Mouse (Mus musculus) liver, embryonic 14.5 days (tissue): ENCODE measurements at regions not wholly inside any gene's neighbourhood (a gene's known extent, or its start where the extent isn't known, plus 50 kb on each side); places are given as distances from the start of the nearest gene placed in this dataset.

Experiments
- ATAC-seq: fragments of 200-750 bp; cut with Nextera tagmentation; 2 replicates; pipeline ENCODE4 v1.8.0; 2017; ENCODE audit warnings: moderate number of reproducible peaks, mild to moderate bottlenecking, moderate library complexity; ENCODE audit not compliant: insufficient read depth
- DNase-seq, 3 experiments: peaks; one replicate each; pipeline ENCODE4 v3.0.0-alpha.2; 2012 to 2013; ENCODE audit warnings: low read depth in 3 of 3, low spot score in 3 of 3
- H3K27ac ChIP-seq: fragments of 300-500 bp; sonication (generic); 2 replicates; pipeline ENCODE4 v1.5.1; 2014; ENCODE audit warnings: moderate library complexity, mild to moderate bottlenecking, control low read depth, inconsistent platforms
- H3K27me3 ChIP-seq: fragments of 300-500 bp; sonication (generic); 2 replicates; pipeline ENCODE4 v1.6.1; 2014; ENCODE audit warnings: mild to moderate bottlenecking, low read length, moderate library complexity; ENCODE audit not compliant: control insufficient read depth, insufficient read depth
- H3K36me3 ChIP-seq: fragments of 300-500 bp; sonication (generic); replicated peaks from 2 replicates; pipeline ENCODE4 v1.6.1; 2014; ENCODE audit warnings: low read depth; ENCODE audit not compliant: control insufficient read depth, insufficient read depth
- H3K4me1 ChIP-seq, 2 experiments: fragments of 200-500 bp in 1 of 2; fragments of 300-500 bp in 1 of 2; sonication (generic) in 1 of 2; replicated peaks; 2 replicates each; pipeline ENCODE4 v1.6.1; 2012 to 2014; ENCODE audit warnings: antibody characterized with exemption in 1 of 2, inconsistent platforms in 1 of 2, low read length in 1 of 2; ENCODE audit not compliant: control insufficient read depth in 2 of 2, insufficient read depth in 2 of 2
- H3K4me2 ChIP-seq: fragments of 300-500 bp; sonication (generic); 2 replicates; pipeline ENCODE4 v1.6.1; 2014; ENCODE audit warnings: low read depth, mild to moderate bottlenecking, control low read depth, moderate library complexity
- H3K4me3 ChIP-seq, 2 experiments: fragments of 200-500 bp in 1 of 2; fragments of 300-500 bp in 1 of 2; sonication (generic) in 1 of 2; 2 replicates each; pipeline ENCODE4 v1.5.1; 2012 to 2014; ENCODE audit warnings: low read depth in 2 of 2, low read length in 2 of 2, mild to moderate bottlenecking in 2 of 2, control low read depth in 1 of 2, inconsistent platforms in 1 of 2, moderate library complexity in 1 of 2; ENCODE audit not compliant: insufficient read depth in 1 of 2
- H3K9ac ChIP-seq: fragments of 300-500 bp; sonication (generic); replicated peaks from 2 replicates; pipeline ENCODE4 v1.6.1; 2014; ENCODE audit warnings: mild to moderate bottlenecking, control low read depth, moderate library complexity
- H3K9me3 ChIP-seq: fragments of 300-500 bp; sonication (generic); 2 replicates; pipeline ENCODE4 v1.6.1; 2016; ENCODE audit warnings: low read length, mixed read lengths; ENCODE audit not compliant: control insufficient read depth
- CTCF ChIP-seq: IDR thresholded peaks from 2 replicates; pipeline ENCODE4 v1.5.1; 2016; ENCODE audit warnings: antibody characterized with exemption, low read depth, control low read depth
- EP300 ChIP-seq: IDR thresholded peaks from 2 replicates; pipeline ENCODE4 v1.6.1; 2016; ENCODE audit warnings: antibody characterized with exemption, low read depth
- WGBS: fragments of 180-500 bp; shearing (Covaris S2); extraction: QIAGEN DNeasy Blood & Tissue Kit; methylation state at CpG from one replicate; pipeline ENCODE4 v1.1.7; 2014; ENCODE audit not compliant: insufficient replicate concordance; 5-methylcytosine and 5-hydroxymethylcytosine counted together

DNA sequence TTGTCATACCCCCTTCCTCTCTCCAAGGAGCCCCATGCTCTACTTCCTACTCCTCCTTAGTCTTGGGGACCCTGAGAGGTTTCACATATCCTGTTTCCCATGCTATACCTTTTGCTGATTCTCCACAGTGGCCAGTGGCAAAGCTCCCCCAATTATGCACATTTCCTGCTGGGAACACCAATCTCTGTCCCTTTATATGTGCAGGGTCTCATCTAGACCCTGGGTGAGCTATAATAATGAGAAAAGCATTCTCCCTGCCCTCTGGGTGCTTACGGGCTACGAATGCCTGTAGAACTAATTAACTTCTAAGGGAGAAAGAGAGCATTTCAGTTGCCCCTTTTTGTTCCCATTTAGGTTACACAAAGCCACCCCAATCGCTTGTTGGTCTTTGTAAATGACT lies 116.6 kb downstream of the Nedd1 start:
- Histone ChIP-seq H3K27me3 (no peaks in the 10 kb centered on the region), H3K4me1 (no peaks in the 10 kb centered on the region), H3K27ac (no peak overlapping the region), H3K36me3 (no peaks in the 10 kb centered on the region), H3K4me3 (no peak overlapping the region), H3K9ac (no peak overlapping the region), H3K4me2 (no peak overlapping the region), H3K9me3 (no peaks in the 10 kb centered on the region)
- ATAC-seq (no peak), DNase-seq (no peak)
- WGBS: 60% methylated on average over 3 of the region's 3 CpGs
- no peak for TF ChIP-seq EP300
- TF ChIP-seq CTCF: no peak

DNA sequence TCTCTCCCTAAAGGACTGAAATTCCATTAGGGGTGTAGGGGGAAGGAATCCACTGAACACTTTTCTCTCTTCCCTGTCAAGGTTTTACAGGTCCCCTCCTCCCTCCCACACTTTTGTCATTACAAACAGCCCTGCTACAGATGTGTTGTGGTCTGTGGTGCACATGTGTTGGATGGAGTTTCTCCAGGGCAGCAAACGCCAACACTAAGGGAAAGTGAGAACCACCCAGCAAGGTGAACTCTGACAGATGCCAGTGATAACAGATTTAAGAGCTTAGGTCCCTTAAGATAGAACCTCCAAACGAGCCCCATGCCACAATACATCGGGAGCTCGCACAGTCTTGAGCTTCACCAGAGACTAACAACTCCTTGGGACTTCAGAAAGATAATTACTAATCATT lies 122.1 kb downstream of the Nedd1 start:
- Histone ChIP-seq H3K27me3 (no peaks in the 10 kb centered on the region), H3K4me2 (no peak overlapping the region), H3K36me3 (no peaks in the 10 kb centered on the region), H3K4me1 (no peaks in the 10 kb centered on the region), H3K9me3 (no peaks in the 10 kb centered on the region), H3K9ac (no peak overlapping the region), H3K27ac (no peak overlapping the region), H3K4me3 (no peak overlapping the region)
- 55% methylated on average over 4 of the region's 4 CpGs for WGBS
- DNase-seq: no peak
- ATAC-seq: no peak
- TF ChIP-seq EP300 (no peak), CTCF (no peak)

DNA sequence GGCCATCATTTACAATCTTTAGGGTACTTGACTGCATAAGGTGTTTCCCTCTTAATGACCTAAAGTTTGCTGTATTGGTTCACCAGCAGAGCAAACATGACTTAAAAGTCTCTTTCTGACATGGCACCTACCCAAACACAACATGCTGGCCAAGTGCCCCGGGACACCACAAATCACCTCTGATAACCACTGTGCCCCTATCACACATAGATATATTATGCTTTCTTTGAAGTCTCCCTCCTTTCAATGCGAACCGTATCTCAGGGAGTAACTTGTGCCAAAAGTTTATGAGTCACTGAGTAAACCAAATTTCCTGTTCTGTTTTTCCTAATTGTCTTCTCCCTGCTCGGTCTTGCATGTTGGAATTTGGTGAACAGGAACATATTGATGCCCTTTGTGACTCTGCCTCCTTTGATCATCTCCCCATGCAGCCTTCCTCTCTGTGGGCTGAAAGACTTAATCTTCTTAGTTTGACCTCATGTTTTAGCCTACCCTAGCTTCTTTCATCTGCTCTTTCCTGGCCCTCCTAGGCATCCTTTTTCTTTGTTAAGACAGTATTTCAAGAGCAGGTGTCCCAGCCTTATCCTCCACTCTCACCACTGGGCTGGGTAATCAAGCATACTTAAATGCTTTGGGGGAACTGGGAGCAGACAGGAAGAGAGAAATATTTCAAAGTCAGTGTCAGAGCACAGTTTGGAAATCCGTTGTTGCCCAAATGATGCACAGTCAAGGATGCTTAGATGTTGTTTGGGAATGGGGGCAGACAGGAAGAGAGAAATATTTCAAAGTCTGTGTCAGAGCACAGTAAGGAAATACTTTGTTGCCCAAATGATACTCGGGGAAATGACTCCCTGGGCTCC lies 126.5 kb downstream of the Nedd1 start:
- Histone ChIP-seq H3K27ac (no peak overlapping the region), H3K4me3 (no peak overlapping the region), H3K4me1 (no peaks in the 10 kb centered on the region), H3K9me3 (no peaks in the 10 kb centered on the region), H3K36me3 (no peaks in the 10 kb centered on the region), H3K4me2 (no peak overlapping the region), H3K9ac (no peak overlapping the region), H3K27me3 (no peaks in the 10 kb centered on the region)
- no peak for ATAC-seq
- no peak for DNase-seq
- 21% methylated on average over 6 of the region's 6 CpGs for WGBS
- TF ChIP-seq EP300: no peak
- TF ChIP-seq CTCF: no peak

DNA sequence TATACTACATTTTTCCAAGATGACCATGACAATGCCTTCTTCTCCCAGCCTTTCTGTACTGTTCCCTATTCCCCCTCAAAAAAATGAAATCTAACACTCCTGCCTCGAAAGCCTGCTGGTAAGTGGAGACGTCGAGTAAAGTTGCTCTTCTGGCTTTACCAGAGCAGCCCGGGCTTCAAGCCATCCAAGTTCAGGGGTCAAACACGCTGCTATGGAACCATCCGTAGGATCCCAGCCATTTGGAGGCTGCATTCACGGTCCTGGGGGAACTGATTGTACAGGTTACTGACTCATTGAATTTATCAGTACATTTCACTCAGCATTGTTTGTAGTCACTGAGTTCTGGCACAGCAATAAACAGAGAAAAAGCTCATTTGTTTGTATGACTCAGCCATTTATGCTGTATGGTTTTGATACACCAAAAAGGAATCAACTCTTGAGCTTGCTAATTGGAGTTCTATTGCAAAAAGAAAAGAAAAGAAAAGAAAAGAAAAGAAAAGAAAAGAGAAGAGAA lies 128.2 kb downstream of the Nedd1 start:
- no peaks in the 10 kb centered on the region for H3K27me3 ChIP-seq
- no peaks in the 10 kb centered on the region for H3K36me3 ChIP-seq
- no peak overlapping the region for H3K27ac ChIP-seq
- H3K9ac ChIP-seq: no peak overlapping the region
- no peak overlapping the region for H3K4me2 ChIP-seq
- WGBS: 64% methylated on average over 7 of the region's 7 CpGs
- no peak for ATAC-seq
- no peak for TF ChIP-seq CTCF
- no peak for TF ChIP-seq EP300
- H3K9me3 ChIP-seq: no peaks in the 10 kb centered on the region
- no peak overlapping the region for H3K4me3 ChIP-seq
- H3K4me1 ChIP-seq: no peaks in the 10 kb centered on the region
- DNase-seq: no peak

DNA sequence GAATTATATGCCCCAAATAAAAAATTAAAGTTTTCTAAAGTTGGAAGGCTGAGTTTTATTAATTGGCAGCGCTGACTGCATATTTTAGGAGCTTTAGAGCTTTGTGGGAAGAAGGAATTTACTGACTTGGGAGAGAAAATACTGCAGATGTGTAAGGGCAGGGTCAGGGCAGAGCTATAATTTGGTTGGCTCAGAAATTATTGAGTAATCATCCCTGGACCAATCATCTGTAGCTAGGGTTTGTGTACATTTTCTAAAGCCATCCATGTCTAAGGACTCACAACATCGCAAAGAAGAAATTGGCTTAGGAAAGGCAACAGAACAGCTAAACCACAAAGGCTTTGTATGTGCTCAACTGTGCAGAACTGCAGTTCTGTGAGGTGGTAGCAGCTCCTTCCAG lies 143.3 kb downstream of the Nedd1 start:
- Histone ChIP-seq H3K27ac (no peak overlapping the region), H3K9me3 (no peaks in the 10 kb centered on the region), H3K27me3 (no peaks in the 10 kb centered on the region), H3K36me3 (no peaks in the 10 kb centered on the region), H3K4me1 (no peaks in the 10 kb centered on the region), H3K9ac (no peak overlapping the region), H3K4me2 (no peak overlapping the region), H3K4me3 (no peak overlapping the region)
- no peak for ATAC-seq
- TF ChIP-seq EP300: no peak
- TF ChIP-seq CTCF: no peak
- WGBS: 63% methylated on average over 2 of the region's 2 CpGs
- no peak for DNase-seq
